Mouse (Mus musculus) CH12.LX (cell line): ENCODE data around the gene Snrpd3.

ENCODE experiments used
- BHLHE40 ChIP-seq: IDR thresholded peaks from 2 replicates; pipeline ENCODE4 v1.6.1; 2011; ENCODE audit warnings: mild to moderate bottlenecking, low read depth, low read length, improper control_type of control experiment
- CTCF ChIP-seq, 2 experiments: IDR thresholded peaks in 1 of 2; conservative IDR thresholded peaks in 1 of 2; 2 replicates each; pipeline ENCODE4 v1.5.1; 2011 to 2012; ENCODE audit warnings: low read depth in 2 of 2, low read length in 2 of 2, improper control_type of control experiment in 1 of 2, inconsistent platforms in 1 of 2, mild to moderate bottlenecking in 1 of 2, moderate library complexity in 1 of 2
- E2F4 ChIP-seq: IDR thresholded peaks from 2 replicates; pipeline ENCODE4 v1.6.1; 2011; ENCODE audit warnings: low read depth, low read length, improper control_type of control experiment; ENCODE audit not compliant: insufficient replicate concordance
- HCFC1 ChIP-seq: IDR thresholded peaks from 2 replicates; pipeline ENCODE4 v1.6.1; 2012; ENCODE audit warnings: low read depth, mild to moderate bottlenecking, inconsistent platforms, low read length, improper control_type of control experiment
- MAFK ChIP-seq: IDR thresholded peaks from 2 replicates; pipeline ENCODE4 v1.6.1; 2011; ENCODE audit warnings: low read length, improper control_type of control experiment; ENCODE audit not compliant: insufficient replicate concordance
- MYC ChIP-seq: IDR thresholded peaks from 2 replicates; pipeline ENCODE4 v1.6.1; 2011; ENCODE audit warnings: low read depth, mild to moderate bottlenecking, improper control_type of control experiment, low read length
- TCF12 ChIP-seq: IDR thresholded peaks from 2 replicates; pipeline ENCODE4 v1.6.1; 2014; ENCODE audit warnings: low read depth, mild to moderate bottlenecking, inconsistent platforms, low read length, improper control_type of control experiment

DNA sequence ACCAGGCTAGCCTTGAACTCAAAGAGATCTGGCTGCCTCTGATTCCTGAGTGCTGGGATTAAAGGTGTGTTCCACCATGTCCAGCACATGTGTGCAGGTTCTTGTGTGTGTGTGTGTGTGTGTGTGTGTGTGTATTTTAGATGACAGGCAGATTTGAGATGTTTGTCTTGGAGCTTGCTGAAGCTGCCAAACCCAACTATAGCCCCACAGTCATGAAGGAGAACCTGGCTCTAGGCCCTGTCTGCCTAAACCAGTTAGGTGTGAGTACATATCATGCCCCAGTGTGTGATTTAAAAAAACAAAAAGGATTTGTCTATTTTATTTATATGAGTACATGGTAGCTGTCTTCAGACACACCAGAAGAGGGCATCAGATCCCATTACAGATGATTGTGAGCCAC, 21.4 kb upstream of the Snrpd3 start:
- TF ChIP-seq MYC (no peak), MAFK (no peak), CTCF (conservative IDR thresholded peaks at IDR 0.05 in 1 of 2, IDR thresholded peaks at IDR 0.05 in 1 of 2; ENCODE audit: low read depth in 2 of 2, low read length in 2 of 2) (no peak), BHLHE40 (no peak), HCFC1 (no peak), TCF12 (no peak), E2F4 (no peak)
